Mouse (Mus musculus) gonadal fat pad, adult 2 months (tissue): ENCODE results near the gene Ccdc84. TPM values are rescaled to one million over a fixed set of nuclear protein-coding genes. Genes with fewer than 3 reads are reported as not detected.
"Not testable (repeated sequence)": the region's sequence is repeated elsewhere in the genome, so short reads cannot be mapped to it uniquely, and the experiment has no call there.

Experiments
- DNase-seq: peaks from one replicate; pipeline ENCODE4 v3.0.0-alpha.2; 2012; ENCODE audit warnings: low read depth
- polyA plus RNA-seq: library from polyadenylated mRNA; depleted of rRNA; stranded (reverse); fragments of >200 nt; gene quantifications from 2 replicates; pipeline ENCODE4 v1.2.3, GENCODE M21; 2012; rRNA removed

Gene Ccdc84
- polyA plus RNA-seq, 1 experiment: 35.0 TPM

GRCm38 (mm10) chr9:44361931-44362330 lies 56.4 kb downstream of the Ccdc84 start:
- DNase-seq: not testable (repeated sequence)

- DNase-seq: peak; percentile 61
Observed at GRCm38 (mm10) chr9:44361190-44361917, 57.0 kb downstream of the Ccdc84 start, which contains the start of gene Vps11. Gene Vps11, minus strand, starts transcription at chr9:44361670.

Other genes with a start within 250 kb of the Ccdc84 start
- 12.2 and 14.1 TPM in 2 replicates for gene Cbl, start 184.5 kb downstream of the Ccdc84 start, polyA plus RNA-seq
- 6.6 and 6.9 TPM in 2 replicates for gene Ccdc153, start 177.9 kb downstream of the Ccdc84 start, polyA plus RNA-seq
- 1.4 and 2.3 TPM in 2 replicates for gene Pdzd3, start 167.1 kb downstream of the Ccdc84 start, polyA plus RNA-seq
- gene Nlrx1, start 150.0 kb downstream of the Ccdc84 start, polyA plus RNA-seq: 22.9 and 28.3 TPM in 2 replicates
- gene Abcg4, start 130.0 kb downstream of the Ccdc84 start, polyA plus RNA-seq: 4.9 and 6.6 TPM in 2 replicates
- 25.4 and 39.6 TPM in 2 replicates for gene Hinfp, start 112.9 kb downstream of the Ccdc84 start, polyA plus RNA-seq
- 51.5 and 52.0 TPM in 2 replicates for gene C2cd2l, start 98.3 kb downstream of the Ccdc84 start, polyA plus RNA-seq
- 54.1 and 58.4 TPM in 2 replicates for gene Dpagt1, start 92.5 kb downstream of the Ccdc84 start, polyA plus RNA-seq
- gene H2afx, start 83.9 kb downstream of the Ccdc84 start, polyA plus RNA-seq: 52.0 and 59.0 TPM in 2 replicates
- 65.2 and 74.7 TPM in 2 replicates for gene Hmbs, start 74.3 kb downstream of the Ccdc84 start, polyA plus RNA-seq
- 42.6 and 46.1 TPM in 2 replicates for gene Vps11, start 56.9 kb downstream of the Ccdc84 start, polyA plus RNA-seq
- gene Hyou1, start 39.1 kb downstream of the Ccdc84 start, polyA plus RNA-seq: 124 and 158 TPM in 2 replicates
- 90.4 and 96.0 TPM in 2 replicates for gene Slc37a4, start 21.7 kb downstream of the Ccdc84 start, polyA plus RNA-seq
- gene Rps25, start 11.4 kb downstream of the Ccdc84 start, polyA plus RNA-seq: 255 and 355 TPM in 2 replicates
- 63.4 and 83.7 TPM in 2 replicates for gene Trappc4, start 11.0 kb downstream of the Ccdc84 start, polyA plus RNA-seq
- gene Foxr1, start 22.6 kb upstream of the Ccdc84 start, polyA plus RNA-seq: 0.05 TPM in 1 of 2 replicates, not detected in the other
- gene Upk2, start 36.4 kb upstream of the Ccdc84 start, polyA plus RNA-seq: 5.7 and 7.3 TPM in 2 replicates
- gene Bcl9l, start 64.3 kb upstream of the Ccdc84 start, polyA plus RNA-seq: 31.3 and 54.0 TPM in 2 replicates
- 0.88 and 1.2 TPM in 2 replicates for gene Cxcr5, start 143.3 kb upstream of the Ccdc84 start, polyA plus RNA-seq
- gene Ddx6, start 186.3 kb upstream of the Ccdc84 start, polyA plus RNA-seq: 22.8 and 32.0 TPM in 2 replicates